Mouse (Mus musculus) heart, postnatal 0 days (tissue): ENCODE data around the gene Atf1.
"Not testable (repeated sequence)": the region's sequence is repeated elsewhere in the genome, so short reads cannot be mapped to it uniquely, and the experiment has no call there.

Source experiments
- CTCF ChIP-seq: IDR thresholded peaks from 2 replicates; pipeline ENCODE4 v1.5.1; 2016; ENCODE audit warnings: antibody characterized with exemption, control low read depth, low read depth
- EP300 ChIP-seq: IDR thresholded peaks from 2 replicates; pipeline ENCODE4 v1.6.1; 2016; ENCODE audit warnings: antibody characterized with exemption, low read depth

GRCm38 (mm10) chr15:100273791-100274308 is 46.2 kb downstream of the Atf1 start:
- TF ChIP-seq CTCF, EP300: not testable (repeated sequence)
